Mouse (Mus musculus): Measurements from ENCODE around the gene Mphosph8.

Gene Mphosph8

GRCm38 (mm10) chr14:56667969-56668802 lies at the start of gene Mphosph8:
TSS of gene Mphosph8 (plus strand) at chr14:56668248.
- DNase-seq (ENCODE audit: low read depth), result peak; percentile 99

- DNase-seq (ENCODE audit: low read depth), result no peak
These were observed 47.6 kb upstream of the Mphosph8 start for GRCm38 (mm10) chr14:56620425-56620824.

- no peak for DNase-seq (ENCODE audit: low read depth)
These were observed 41.8 kb upstream of the Mphosph8 start for GRCm38 (mm10) chr14:56626202-56626601.

- no peak for DNase-seq (ENCODE audit: low read depth)
These were observed 39.7 kb upstream of the Mphosph8 start for GRCm38 (mm10) chr14:56628336-56628735.

- DNase-seq (ENCODE audit: low read depth), result no peak
These were observed 36.9 kb upstream of the Mphosph8 start for GRCm38 (mm10) chr14:56631109-56631508.

- DNase-seq (ENCODE audit: low read depth), result no peak
These were observed 20.8 kb upstream of the Mphosph8 start for GRCm38 (mm10) chr14:56647206-56647605.

GRCm38 (mm10) chr14:56649448-56649847 lies 18.6 kb upstream of the Mphosph8 start:
- no peak for DNase-seq (ENCODE audit: low read depth)

- DNase-seq (ENCODE audit: low read depth), result no peak
These were observed 2.4 kb upstream of the Mphosph8 start for GRCm38 (mm10) chr14:56665651-56666050.

- no peak for DNase-seq (ENCODE audit: low read depth)
These were observed 1.1 kb upstream of the Mphosph8 start for GRCm38 (mm10) chr14:56666909-56667308.

- DNase-seq (ENCODE audit: low read depth), result peak; percentile 73
These were observed 1.1 kb downstream of the Mphosph8 start for GRCm38 (mm10) chr14:56669046-56669620.

- no peak for DNase-seq (ENCODE audit: low read depth)
These were observed 17.4 kb downstream of the Mphosph8 start for GRCm38 (mm10) chr14:56685426-56685825.

- DNase-seq (ENCODE audit: low read depth), result peak; percentile 33
These were observed 21.1 kb downstream of the Mphosph8 start for GRCm38 (mm10) chr14:56689116-56689515.

GRCm38 (mm10) chr14:56689766-56690165 lies 21.7 kb downstream of the Mphosph8 start:
- DNase-seq (ENCODE audit: low read depth), result peak; percentile 78

GRCm38 (mm10) chr14:56695495-56695894 lies 27.4 kb downstream of the Mphosph8 start:
- DNase-seq (ENCODE audit: low read depth), result no peak

GRCm38 (mm10) chr14:56697836-56698235 lies 29.8 kb downstream of the Mphosph8 start:
- no peak for DNase-seq (ENCODE audit: low read depth)

GRCm38 (mm10) chr14:56702644-56703043 lies 34.6 kb downstream of the Mphosph8 start:
- DNase-seq (ENCODE audit: low read depth), result no peak

GRCm38 (mm10) chr14:56705687-56706086 lies 37.6 kb downstream of the Mphosph8 start:
- no peak for DNase-seq (ENCODE audit: low read depth)

- no peak for DNase-seq (ENCODE audit: low read depth)
These were observed 58.4 kb downstream of the Mphosph8 start for GRCm38 (mm10) chr14:56726493-56726892.

- DNase-seq (ENCODE audit: low read depth), result peak; percentile 41
These were observed 72.1 kb downstream of the Mphosph8 start for GRCm38 (mm10) chr14:56740175-56740574.
